ENCODE assay signal across 8 mouse cellular contexts in genomic region chr11:101083083-101083697, GRCm38 (mm10). TPM values are rescaled to one million over a fixed set of nuclear protein-coding genes. Genes with fewer than 3 reads are reported as not detected.
DNase-seq lines count a peak whose midpoint lies in the region; ATAC-seq and TF ChIP-seq lines count a peak whose summit lies in the region.

No protein-coding gene starts in this region.

- peak; percentile 18 for ATAC-seq in hindbrain, embryonic 12.5 days (ENCODE audit: low FRiP score)
- ATAC-seq in limb, embryonic 15.5 days (ENCODE audit: insufficient number of reproducible peaks, low FRiP score, low TSS enrichment, low read depth): no peak
- ATAC-seq in stomach, embryonic 14.5 days (ENCODE audit: insufficient number of reproducible peaks, insufficient read depth, low FRiP score, low read depth): no peak
- no peak for ATAC-seq in cerebellum, adult (ENCODE audit: insufficient number of reproducible peaks, low FRiP score, low TSS enrichment)

- DNase-seq in heart, adult 2 months: no peak
- DNase-seq in heart, postnatal 14 days: no peak
- peak; percentile 61 for DNase-seq in NIH3T3 (ENCODE audit: low read depth)
- DNase-seq in layer of hippocampus, adult 11-12 months (ENCODE audit: low spot score): no peak

- H3K27ac ChIP-seq in heart, adult 2 months: peak overlapping the region; percentile 92
- peak overlapping the region; percentile 85 for H3K27ac ChIP-seq in hindbrain, embryonic 12.5 days
- H3K27ac ChIP-seq in limb, embryonic 15.5 days: peak overlapping the region; percentile 92
- peak overlapping the region; percentile 84 for H3K27ac ChIP-seq in stomach, embryonic 14.5 days (ENCODE audit: low read length)

- 30% methylated on average over 19 of the region's 19 CpGs for WGBS in heart, adult 2 months
- WGBS in hindbrain, embryonic 12.5 days: 32% methylated on average over 19 of the region's 19 CpGs
- 27% methylated on average over 19 of the region's 19 CpGs for WGBS in limb, embryonic 15.5 days
- WGBS in stomach, embryonic 14.5 days: 29% methylated on average over 19 of the region's 19 CpGs

- no peak for TF ChIP-seq EP300 in heart, adult 2 months (IDR thresholded peaks at IDR 0.05; ENCODE audit: insufficient read depth, low read depth, low read length)

- no peaks in the 10 kb centered on the region for H3K9me3 ChIP-seq in hindbrain, embryonic 12.5 days (replicated peaks)
- no peaks in the 10 kb centered on the region for H3K9me3 ChIP-seq in limb, embryonic 15.5 days
- no peaks in the 10 kb centered on the region for H3K9me3 ChIP-seq in stomach, embryonic 14.5 days (ENCODE audit: control insufficient read depth, low read depth, low read length)

- TF ChIP-seq POLR2A in heart, adult 2 months (IDR thresholded peaks at IDR 0.05; ENCODE audit: insufficient read depth, low read depth, low read length): no peak

- H3K4me1 ChIP-seq in heart, adult 2 months (ENCODE audit: control insufficient read depth, insufficient read depth, low read length): peaks cover 14% of the 10 kb centered on the region
- H3K4me1 ChIP-seq in hindbrain, embryonic 12.5 days: peaks cover 43% of the 10 kb centered on the region
- H3K4me1 ChIP-seq in limb, embryonic 15.5 days: peaks cover 53% of the 10 kb centered on the region
- H3K4me1 ChIP-seq in stomach, embryonic 14.5 days (ENCODE audit: control insufficient read depth, insufficient read depth, low read length): peaks cover 33% of the 10 kb centered on the region

- peak overlapping the region; percentile 93 for H3K9ac ChIP-seq in heart, adult 2 months (ENCODE audit: low read depth, low read length)
- H3K9ac ChIP-seq in hindbrain, embryonic 12.5 days: peak overlapping the region; percentile 89
- H3K9ac ChIP-seq in limb, embryonic 15.5 days: peak overlapping the region; percentile 95
- peak overlapping the region; percentile 73 for H3K9ac ChIP-seq in stomach, embryonic 14.5 days (replicated peaks; ENCODE audit: low read depth, low read length)

- no peaks in the 10 kb centered on the region for H3K79me2 ChIP-seq in heart, adult 2 months (replicated peaks; ENCODE audit: control insufficient read depth, insufficient read depth, low read length)

- no peak for TF ChIP-seq CTCF in heart, adult 2 months (IDR thresholded peaks at IDR 0.05)

- intact Hi-C loops in heart, adult 2 months (cut with DNase I): loop anchor here (2.0 kb wide), 1 partner anchor 94 kb away; no protein-coding TSS in a partner anchor
- intact Hi-C loops in heart, postnatal 14 days (cut with DNase I): no loop called here

- peak overlapping the region; percentile 97 for H3K4me2 ChIP-seq in hindbrain, embryonic 12.5 days (replicated peaks)
- peak overlapping the region; percentile 94 for H3K4me2 ChIP-seq in limb, embryonic 15.5 days
- H3K4me2 ChIP-seq in stomach, embryonic 14.5 days (replicated peaks; ENCODE audit: low read depth, low read length): peak overlapping the region; percentile 98

- no peaks in the 10 kb centered on the region for H3K36me3 ChIP-seq in heart, adult 2 months (ENCODE audit: control insufficient read depth, insufficient read depth, low read length)
- H3K36me3 ChIP-seq in hindbrain, embryonic 12.5 days: peaks cover 13% of the 10 kb centered on the region
- H3K36me3 ChIP-seq in limb, embryonic 15.5 days: peaks cover 13% of the 10 kb centered on the region; the same call in 1 of the 2 replicates
- H3K36me3 ChIP-seq in stomach, embryonic 14.5 days (ENCODE audit: control insufficient read depth, insufficient read depth, low read length): no peaks in the 10 kb centered on the region

- peaks cover 2% of the 10 kb centered on the region; the same call in 1 of the 2 replicates for H3K27me3 ChIP-seq in heart, adult 2 months (ENCODE audit: control insufficient read depth, insufficient read depth, low read length)
- peaks cover 33% of the 10 kb centered on the region for H3K27me3 ChIP-seq in hindbrain, embryonic 12.5 days
- peaks cover 33% of the 10 kb centered on the region for H3K27me3 ChIP-seq in limb, embryonic 15.5 days
- peaks cover 22% of the 10 kb centered on the region for H3K27me3 ChIP-seq in stomach, embryonic 14.5 days (ENCODE audit: control insufficient read depth, insufficient read depth, low read length)

- peak overlapping the region; percentile 78 for H3K4me3 ChIP-seq in heart, adult 2 months
- H3K4me3 ChIP-seq in hindbrain, embryonic 12.5 days: peak overlapping the region; percentile 70
- H3K4me3 ChIP-seq in limb, embryonic 15.5 days: peak overlapping the region; percentile 73
- peak overlapping the region; percentile 70 for H3K4me3 ChIP-seq in stomach, embryonic 14.5 days (ENCODE audit: low read depth, low read length)

RNA-seq across cellular contexts. Expression of gene Coasy, which starts 0.8 kb away (rescaled TPM):
- total RNA-seq in heart, adult 2 months (2021): 10 to 100 TPM; 15.8 to 17.5 TPM
- 22.1 and 24.6 TPM in 2 replicates for polyA plus RNA-seq in heart, adult 2 months (2012; rRNA removed)
- total RNA-seq in heart, postnatal 14 days (2021): 10 to 100 TPM; 16.8 to 21.4 TPM
- 45.6 and 51.2 TPM in 2 replicates for polyA plus RNA-seq in hindbrain, embryonic 12.5 days (2016; fragmentation: Nextera tagmentation; extraction: Ambion mirVana)
- polyA plus RNA-seq in limb, embryonic 15.5 days (2015; fragmentation: Nextera tagmentation; extraction: Ambion mirVana): 40.3 TPM in 2 replicates
- polyA plus RNA-seq in stomach, embryonic 14.5 days (2014; fragmentation: Nextera tagmentation; extraction: Ambion mirVana): 37.9 and 41.3 TPM in 2 replicates

RNA-seq across cellular contexts. Expression of gene Mlx, which starts 3.9 kb away (rescaled TPM):
- total RNA-seq in heart, adult 2 months (2021): 10 to 100 TPM; 18.1 to 21.3 TPM
- 23.0 and 45.2 TPM in 2 replicates for polyA plus RNA-seq in heart, adult 2 months (2012; rRNA removed)
- 10 to 100 TPM; 17.4 to 17.6 TPM for total RNA-seq in heart, postnatal 14 days (2021)
- polyA plus RNA-seq in hindbrain, embryonic 12.5 days (2016; fragmentation: Nextera tagmentation; extraction: Ambion mirVana): 62.1 and 62.4 TPM in 2 replicates
- polyA plus RNA-seq in limb, embryonic 15.5 days (2015; fragmentation: Nextera tagmentation; extraction: Ambion mirVana): 51.7 and 53.8 TPM in 2 replicates
- 36.7 and 46.0 TPM in 2 replicates for polyA plus RNA-seq in stomach, embryonic 14.5 days (2014; fragmentation: Nextera tagmentation; extraction: Ambion mirVana)

RNA-seq across cellular contexts. Expression of gene Hsd17b1, which starts 5.0 kb away (rescaled TPM):
- under 1 TPM; 0.47 to 0.70 TPM for total RNA-seq in heart, adult 2 months (2021)
- polyA plus RNA-seq in heart, adult 2 months (2012; rRNA removed): 0.32 and 0.55 TPM in 2 replicates
- total RNA-seq in heart, postnatal 14 days (2021): under 1 TPM; 0.32 to 0.41 TPM
- 0.23 and 0.26 TPM in 2 replicates for polyA plus RNA-seq in hindbrain, embryonic 12.5 days (2016; fragmentation: Nextera tagmentation; extraction: Ambion mirVana)
- 0.14 TPM in 1 of 2 replicates, not detected in the other for polyA plus RNA-seq in limb, embryonic 15.5 days (2015; fragmentation: Nextera tagmentation; extraction: Ambion mirVana)
- not detected in 2 replicates for polyA plus RNA-seq in stomach, embryonic 14.5 days (2014; fragmentation: Nextera tagmentation; extraction: Ambion mirVana)

RNA-seq across cellular contexts. Expression of gene Psmc3ip, which starts 12.0 kb away (rescaled TPM):
- 1 to 10 TPM; 1.6 to 2.7 TPM for total RNA-seq in heart, adult 2 months (2021)
- 1.1 and 1.3 TPM in 2 replicates for polyA plus RNA-seq in heart, adult 2 months (2012; rRNA removed)
- total RNA-seq in heart, postnatal 14 days (2021): 1 to 10 TPM; 2.0 to 2.2 TPM
- 30.5 and 34.3 TPM in 2 replicates for polyA plus RNA-seq in hindbrain, embryonic 12.5 days (2016; fragmentation: Nextera tagmentation; extraction: Ambion mirVana)
- polyA plus RNA-seq in limb, embryonic 15.5 days (2015; fragmentation: Nextera tagmentation; extraction: Ambion mirVana): 27.4 and 28.0 TPM in 2 replicates
- polyA plus RNA-seq in stomach, embryonic 14.5 days (2014; fragmentation: Nextera tagmentation; extraction: Ambion mirVana): 29.7 and 36.4 TPM in 2 replicates

RNA-seq across cellular contexts. Expression of gene Naglu, which starts 13.4 kb away (rescaled TPM):
- 1 to 10 TPM; 7.4 to 8.3 TPM for total RNA-seq in heart, adult 2 months (2021)
- 11.0 and 14.3 TPM in 2 replicates for polyA plus RNA-seq in heart, adult 2 months (2012; rRNA removed)
- 10 to 100 TPM in 1 of 2 experiments, 1 to 10 TPM in 1; 7.2 to 10.1 TPM for total RNA-seq in heart, postnatal 14 days (2021)
- 13.3 and 13.7 TPM in 2 replicates for polyA plus RNA-seq in hindbrain, embryonic 12.5 days (2016; fragmentation: Nextera tagmentation; extraction: Ambion mirVana)
- 12.7 and 16.4 TPM in 2 replicates for polyA plus RNA-seq in limb, embryonic 15.5 days (2015; fragmentation: Nextera tagmentation; extraction: Ambion mirVana)
- polyA plus RNA-seq in stomach, embryonic 14.5 days (2014; fragmentation: Nextera tagmentation; extraction: Ambion mirVana): 11.2 and 14.2 TPM in 2 replicates
